Mouse (Mus musculus) ovary, postnatal 14 days (tissue): ENCODE results near the gene Ubn1.

ENCODE experiments used
- DNase-seq: peaks from one replicate; pipeline ENCODE4 v3.0.0; 2022; ENCODE audit warnings: low spot score

The Ubn1 gene

DNA sequence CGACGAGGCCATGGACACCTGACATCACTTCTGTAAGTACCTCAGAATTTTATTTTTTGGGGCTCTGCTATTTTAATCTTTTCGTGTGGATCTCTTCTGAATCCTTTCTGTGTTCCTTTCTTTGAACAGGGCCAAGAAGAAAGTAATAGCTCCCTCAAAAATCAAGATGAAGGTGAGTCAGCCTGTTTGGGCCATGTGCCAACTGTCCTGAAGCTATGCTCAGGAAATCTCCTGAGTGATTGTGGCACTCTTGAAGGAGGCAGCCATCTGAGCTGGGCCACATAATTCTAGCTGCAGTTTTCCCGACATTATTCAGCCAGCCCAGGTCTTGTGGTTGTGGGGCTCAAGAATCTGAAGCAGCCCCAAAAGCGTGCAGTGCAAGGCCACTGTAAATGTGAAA is 24.5 kb downstream of the Ubn1 start:
- no peak for DNase-seq

DNA sequence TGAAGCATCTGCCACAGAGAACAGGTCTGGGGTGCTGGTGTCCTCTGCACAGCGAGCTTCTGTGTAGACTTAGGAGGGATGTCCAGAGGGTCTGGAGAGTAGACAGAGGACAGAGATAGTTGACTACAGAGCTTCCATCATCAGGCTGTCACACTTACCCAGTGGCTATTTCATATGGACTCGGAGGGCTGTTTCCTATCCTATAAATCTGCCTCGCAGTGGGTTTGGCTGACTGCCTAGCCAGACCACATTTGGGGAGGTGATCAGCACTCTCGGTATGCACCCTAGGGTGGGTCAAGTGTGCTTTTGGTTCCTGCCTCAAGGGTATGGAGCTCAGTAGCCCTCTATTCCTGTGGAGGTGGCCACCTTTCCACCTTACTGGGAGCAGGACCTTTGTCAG is 35.3 kb downstream of the Ubn1 start:
- no peak for DNase-seq

DNA sequence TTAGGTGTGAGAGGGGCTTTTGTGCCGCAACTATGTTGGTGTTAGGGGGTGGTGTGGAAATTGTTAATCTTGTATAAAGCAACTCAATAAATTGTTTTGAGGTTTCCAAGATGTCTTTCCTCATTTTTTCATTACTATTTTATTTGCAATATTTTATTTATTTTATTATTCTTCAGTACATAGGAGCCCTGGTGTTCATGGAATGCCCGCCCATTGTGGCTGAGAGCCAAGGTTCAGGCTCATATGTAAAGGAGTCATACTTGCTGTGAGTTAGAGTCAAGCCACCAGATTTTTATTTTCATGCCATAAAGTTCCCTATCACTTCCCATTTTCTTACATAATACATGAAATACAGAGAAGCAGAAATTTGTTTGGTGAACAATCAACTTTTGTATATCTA is 36.3 kb downstream of the Ubn1 start:
- DNase-seq: no peak

DNA sequence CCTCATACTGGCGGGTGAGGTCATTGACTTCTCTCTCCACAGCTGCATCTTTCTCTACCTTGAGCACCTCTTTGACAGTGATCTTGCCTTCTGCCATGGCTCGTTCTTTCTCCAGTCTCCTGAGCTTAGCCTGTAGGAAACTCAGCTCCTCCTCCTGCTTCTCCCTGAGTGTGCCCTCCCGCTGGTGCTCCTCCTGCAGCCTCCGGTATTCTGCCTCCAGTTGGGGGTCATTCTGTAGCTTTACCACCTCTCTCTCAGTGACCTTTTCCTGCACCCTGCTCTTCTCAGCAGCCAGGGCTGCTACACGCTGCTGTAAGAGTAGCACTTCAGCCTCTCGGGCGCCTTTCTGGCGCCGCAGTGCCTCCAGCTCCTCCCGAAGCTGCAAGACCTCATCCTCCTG is 39.2 kb downstream of the Ubn1 start:
- DNase-seq: no peak

DNA sequence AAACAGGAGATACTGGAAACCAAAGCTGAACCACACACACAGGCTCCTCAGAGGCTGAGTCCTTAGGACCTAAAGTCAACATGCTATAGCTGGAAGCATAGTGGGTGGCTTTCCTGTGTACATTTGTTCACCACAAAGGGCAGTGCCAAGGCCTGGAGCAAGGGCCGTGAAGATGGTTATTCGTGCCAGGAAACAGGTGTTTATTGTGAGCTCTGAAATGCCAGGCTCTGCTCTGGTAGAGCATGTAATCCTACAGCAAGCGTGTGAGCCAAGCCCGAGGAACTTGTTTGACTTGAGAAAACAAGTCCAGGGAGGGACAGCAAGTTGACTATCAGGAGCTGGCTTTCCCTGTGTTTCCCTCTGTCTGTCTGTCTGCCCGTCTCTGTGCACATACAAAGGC is 43.4 kb downstream of the Ubn1 start:
- no peak for DNase-seq

DNA sequence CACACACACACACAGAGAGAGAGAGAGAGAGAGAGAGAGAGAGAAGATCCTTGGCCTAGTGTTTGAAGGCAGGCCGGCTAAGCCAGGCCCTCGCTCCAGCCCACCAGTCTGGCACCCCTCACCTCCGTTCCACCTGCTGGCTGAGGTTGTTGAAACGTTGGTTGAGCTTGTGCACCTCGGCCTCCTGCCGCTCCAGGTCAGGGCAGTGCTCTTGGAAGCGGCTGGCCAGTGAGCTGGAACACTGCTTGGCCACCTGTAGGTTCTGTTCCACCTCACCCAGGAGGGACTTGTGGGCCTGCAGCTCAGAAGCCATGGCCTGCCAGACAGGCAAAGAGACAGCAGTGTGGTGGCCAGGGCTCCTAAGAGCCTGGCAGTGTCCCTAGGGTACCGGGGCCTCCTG is 46.6 kb downstream of the Ubn1 start:
- DNase-seq: no peak

DNA sequence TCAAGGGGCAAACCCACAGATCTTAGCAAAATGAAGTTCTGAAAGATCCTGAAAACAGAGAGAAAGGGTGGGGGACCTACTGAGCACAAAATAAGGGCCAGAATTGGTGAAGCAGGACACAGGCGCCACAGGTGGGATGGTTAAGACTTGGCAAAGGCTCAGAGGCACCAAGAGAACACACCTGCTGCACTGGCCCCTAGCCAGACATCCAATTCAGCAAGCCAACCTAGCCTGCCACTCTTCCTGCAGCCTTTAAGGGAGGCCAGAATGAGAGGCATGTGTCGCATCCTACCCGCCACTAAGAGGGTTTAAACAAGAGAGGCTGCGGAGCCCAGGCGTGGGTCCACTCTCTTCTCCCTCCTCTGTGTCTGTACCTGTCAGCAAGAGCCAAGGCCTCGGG is 51.1 kb downstream of the Ubn1 start:
- DNase-seq: no peak

DNA sequence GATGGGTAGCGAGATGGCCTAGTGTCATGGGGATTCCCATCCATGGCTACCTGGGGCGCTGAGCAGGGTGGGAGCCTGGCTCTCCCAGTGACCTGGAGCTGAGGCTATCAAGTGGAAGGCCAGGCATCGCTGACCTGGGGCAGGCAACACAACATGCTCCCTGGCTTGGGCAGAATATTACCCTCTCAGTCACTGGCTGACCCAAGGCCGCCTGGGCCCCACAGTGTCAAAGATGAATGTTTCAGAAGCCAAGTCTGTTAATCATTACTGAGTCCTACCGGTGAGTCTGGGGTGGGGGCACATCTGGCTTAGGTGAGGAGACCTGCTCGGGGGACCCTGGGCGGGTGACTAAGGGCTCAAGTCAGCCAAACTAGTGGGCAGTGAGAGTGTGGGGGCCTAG is 60.0 kb downstream of the Ubn1 start:
- DNase-seq: no peak

DNA sequence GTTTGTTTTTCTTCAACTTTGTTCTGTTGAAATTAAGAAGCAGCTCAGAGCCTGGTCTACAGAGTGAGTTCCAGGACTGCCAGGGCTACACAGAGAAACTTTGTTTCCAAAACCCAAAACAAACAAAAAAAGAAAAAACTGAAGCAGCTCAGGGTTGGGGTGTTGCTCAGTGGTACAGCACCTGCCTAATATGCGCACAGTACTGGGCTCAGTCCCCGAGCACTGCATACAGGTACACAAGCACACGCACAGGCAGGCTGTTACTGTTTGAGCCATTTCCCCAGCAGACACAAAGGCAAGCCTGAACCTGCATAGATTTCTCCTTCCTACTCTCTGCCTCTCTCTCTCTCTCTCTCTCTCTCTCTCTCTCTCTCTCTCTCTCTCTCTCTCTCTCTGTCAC is 61.2 kb downstream of the Ubn1 start:
- DNase-seq: no peak

DNA sequence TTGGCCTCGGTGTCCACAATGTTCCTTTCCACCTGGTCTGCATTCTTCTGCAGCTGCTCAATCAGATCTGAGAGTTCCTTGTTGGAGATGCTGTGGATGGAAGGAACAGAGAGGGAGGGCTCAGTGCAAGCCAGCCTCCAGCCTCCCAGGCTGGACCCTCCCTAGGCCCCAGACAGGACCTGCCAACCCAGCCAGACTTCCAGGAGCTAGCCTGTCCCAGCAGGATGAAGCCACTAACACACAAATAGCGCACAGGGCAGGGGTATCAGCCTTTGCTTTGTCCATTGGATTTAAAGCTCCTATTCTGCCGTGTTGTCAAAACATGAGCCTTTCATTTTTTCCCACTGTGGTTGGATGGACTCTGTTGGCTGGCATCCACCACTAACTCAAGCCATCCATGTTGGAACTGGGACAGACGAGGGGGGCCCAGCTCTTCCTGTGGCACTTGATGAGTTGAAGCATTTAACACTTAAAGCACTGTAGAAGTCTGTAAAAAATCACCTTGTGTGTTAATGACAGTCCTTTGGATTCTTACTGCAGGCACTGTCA is 63.2 kb downstream of the Ubn1 start:
- DNase-seq: no peak

DNA sequence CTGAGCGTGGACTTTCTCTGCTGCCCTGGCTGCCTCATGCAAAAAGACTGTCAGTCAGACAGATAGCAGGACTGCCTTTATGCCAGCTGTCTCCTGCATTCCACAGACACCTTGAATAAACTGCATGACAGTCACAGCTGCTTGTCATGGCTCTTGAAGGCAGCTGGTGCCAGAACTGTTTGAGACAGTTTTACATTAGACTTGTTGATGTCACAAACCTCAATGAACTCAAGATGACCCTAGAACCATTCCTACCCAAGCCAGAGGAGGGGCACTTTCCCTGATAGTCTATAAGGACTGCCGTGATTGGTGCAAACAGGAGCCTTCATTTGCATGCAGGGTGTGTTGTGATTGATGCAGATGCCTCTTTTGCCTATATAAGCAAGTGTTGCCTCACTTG is 63.7 kb downstream of the Ubn1 start:
- no peak for DNase-seq

DNA sequence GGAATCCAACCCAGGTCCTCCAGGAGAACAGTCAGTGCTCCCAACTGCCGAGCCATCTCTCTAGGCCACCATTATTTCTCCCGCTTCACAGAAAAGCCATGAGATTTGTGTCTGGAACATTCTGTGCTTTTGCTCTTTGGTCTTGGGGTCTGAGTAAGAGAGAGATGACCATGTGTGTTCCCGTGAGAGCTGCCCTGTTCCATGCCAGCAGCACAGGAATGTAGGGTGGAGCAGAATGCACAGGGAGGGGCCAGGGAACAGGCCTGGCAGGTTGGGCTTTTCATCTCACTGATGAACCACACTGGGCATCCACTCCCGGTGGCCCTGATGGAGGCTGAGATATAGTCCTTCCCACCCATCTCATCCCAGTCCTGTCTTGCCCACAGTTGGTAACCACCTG is 69.5 kb downstream of the Ubn1 start:
- no peak for DNase-seq

DNA sequence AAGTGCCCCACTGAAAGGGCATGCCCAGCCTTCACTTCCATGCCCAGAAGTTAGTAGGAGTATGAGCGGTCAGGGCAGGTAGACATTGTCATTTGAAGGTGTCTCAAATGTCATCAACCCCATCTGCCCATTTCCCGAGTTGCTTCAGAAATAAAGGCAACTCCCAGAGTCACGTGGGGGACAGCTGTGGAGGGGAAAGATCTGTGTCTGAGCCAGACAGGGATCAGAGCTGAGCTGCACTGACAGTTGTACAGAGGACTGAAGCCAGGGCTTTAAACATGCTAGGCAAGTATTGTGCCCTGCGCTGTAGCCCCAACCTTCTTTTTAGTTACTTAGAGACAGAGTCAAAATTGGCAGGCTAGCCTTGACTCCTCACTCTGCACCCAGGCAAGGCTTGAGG is 70.0 kb downstream of the Ubn1 start:
- no peak for DNase-seq

DNA sequence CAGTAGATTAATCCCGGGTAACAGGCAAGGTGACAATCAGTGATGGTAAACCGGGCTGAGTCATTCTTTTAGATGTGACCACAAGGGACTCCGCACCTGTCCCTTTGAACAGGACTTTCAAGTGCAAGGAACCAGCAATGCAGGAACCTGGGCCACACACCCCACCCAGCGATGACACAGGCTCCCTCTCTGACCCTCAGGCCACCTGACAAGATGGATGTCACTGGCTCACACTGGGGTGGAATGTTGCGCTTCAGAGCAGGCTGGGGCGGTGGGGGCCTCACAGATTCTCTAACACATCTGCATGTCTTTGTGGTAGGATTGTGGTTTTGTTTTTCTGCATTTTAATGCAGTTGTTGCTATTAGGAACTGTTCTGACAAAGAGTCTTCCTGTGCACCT is 73.6 kb downstream of the Ubn1 start:
- DNase-seq: no peak

DNA sequence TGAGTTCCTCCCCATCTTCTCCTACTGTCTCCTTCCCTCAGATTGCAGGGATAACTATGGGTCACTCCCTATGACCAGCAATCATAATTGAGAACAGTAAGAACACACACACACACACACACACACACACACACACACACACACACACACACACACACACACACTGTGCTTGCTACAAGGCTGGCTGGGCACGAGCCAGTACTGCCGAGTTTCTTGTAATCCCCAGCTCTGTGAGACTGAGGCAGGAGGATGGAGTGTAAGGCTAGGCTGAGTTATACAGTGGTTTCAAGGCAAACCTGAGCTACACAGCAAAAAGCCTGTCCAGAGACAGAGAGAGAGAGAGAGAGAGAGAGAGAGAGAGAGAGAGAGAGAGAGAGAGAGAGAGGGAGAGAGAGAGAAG is 80.3 kb downstream of the Ubn1 start:
- DNase-seq: no peak

DNA sequence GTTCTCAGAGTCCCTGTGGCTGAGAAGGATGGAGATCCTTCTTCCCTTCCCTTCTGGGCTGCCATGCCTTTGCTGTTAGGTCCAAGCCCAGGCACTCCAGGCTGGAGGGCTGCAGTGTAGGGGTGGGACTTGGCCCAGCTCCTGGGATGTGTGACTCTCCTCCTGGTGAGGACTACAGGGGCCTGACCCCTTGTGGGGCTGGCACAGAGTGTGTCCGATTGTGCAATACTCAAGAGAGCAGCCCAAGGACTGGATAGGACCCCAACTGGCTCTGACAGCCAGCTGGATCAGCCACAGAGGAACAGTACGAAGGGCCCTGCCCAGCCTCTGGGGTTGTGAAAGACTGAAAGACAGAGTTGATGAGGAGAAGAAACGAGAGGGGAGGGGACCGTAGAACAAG is 80.9 kb downstream of the Ubn1 start:
- DNase-seq: peak; percentile 39

DNA sequence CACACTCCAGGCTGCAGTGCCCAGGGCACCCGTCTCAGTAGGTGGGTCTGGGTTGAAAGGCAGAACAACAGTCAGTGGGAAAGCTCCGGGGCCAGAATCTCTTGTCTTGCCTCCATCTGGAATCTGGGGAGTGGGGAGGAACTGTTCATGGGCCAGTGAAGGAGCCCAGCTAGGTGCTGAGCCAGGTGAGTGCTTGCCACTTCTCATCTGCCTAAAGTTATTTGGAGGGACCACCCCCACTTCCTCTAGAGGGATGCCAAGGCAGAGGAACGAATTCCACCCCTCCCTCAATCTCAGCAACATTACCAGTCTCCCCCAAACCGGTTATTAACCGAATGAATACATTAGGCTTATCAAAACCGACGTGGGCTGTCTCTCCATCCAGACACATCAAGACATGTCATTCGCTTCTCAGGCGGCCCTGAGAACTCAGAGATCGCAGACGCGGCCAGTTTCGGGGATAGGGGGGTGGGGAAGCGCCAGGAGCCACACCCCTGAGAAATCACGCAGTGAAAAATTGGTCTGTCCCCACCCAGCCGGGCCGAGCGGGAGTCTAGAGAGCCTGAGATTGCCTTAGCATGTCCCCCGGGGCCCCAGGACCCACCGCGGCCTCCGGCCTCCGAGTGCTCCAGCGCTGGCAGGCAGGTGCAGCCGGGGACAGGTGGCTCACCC is 81.5 kb downstream of the Ubn1 start:
- no peak for DNase-seq

DNA sequence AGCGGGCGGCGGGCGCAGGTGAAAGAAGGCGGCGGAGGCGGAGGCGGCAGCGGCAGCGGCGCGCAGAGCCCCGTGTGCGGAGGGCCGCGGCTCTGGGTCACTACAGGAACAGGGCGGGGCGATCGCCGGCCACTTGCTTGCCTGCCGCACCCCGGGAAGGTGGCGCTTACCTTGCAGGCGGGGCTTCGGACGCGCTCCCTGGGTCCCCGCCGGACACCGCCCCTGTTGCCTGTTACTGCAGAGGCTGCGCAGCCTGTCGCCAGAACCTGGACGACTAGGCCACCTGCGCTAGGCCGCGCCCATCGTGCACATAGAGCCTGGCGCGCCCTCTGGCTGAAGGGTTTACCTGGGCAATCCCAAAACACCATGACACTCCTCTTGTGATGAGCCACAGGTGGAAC is 82.5 kb downstream of the Ubn1 start, which contains the start of gene Ppl:
Gene Ppl, minus strand, starts transcription at position 21 of the 401 bp plus-strand sequence.
- peak; percentile 28 for DNase-seq

DNA sequence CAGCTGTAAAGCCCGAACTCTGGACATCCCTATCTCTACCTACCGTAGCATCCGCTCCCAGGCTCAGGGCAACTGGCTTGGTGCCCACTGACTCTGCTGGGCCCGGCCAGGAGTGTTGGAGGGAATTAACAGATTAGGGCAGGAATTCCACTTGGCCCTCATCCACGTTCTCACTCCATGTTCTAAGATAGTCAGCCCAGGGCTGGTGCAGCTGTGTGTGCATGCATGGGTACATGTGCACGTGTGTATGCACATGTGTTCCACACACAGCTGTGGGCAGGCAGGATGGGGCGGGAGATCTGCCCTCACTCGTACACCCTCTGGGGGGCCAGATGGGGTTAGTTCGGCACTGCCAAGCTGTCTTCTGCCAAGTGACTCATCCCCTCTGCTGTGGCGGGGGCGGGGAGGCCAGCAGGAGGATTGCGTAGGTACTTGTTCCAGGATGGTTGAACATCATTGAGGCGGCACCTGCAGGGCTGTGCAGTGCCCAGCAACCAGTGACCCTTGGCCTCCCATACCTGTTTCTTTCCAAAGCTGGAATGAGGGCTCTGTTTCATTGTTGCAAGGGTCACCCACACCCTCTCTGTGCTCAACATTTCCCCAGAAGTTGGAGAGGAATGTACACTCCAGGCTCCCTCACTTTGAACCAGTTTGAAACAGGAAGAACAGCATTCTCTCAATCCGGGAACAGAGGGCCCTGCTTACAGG is 84.9 kb downstream of the Ubn1 start:
- peak; percentile 36 for DNase-seq

DNA sequence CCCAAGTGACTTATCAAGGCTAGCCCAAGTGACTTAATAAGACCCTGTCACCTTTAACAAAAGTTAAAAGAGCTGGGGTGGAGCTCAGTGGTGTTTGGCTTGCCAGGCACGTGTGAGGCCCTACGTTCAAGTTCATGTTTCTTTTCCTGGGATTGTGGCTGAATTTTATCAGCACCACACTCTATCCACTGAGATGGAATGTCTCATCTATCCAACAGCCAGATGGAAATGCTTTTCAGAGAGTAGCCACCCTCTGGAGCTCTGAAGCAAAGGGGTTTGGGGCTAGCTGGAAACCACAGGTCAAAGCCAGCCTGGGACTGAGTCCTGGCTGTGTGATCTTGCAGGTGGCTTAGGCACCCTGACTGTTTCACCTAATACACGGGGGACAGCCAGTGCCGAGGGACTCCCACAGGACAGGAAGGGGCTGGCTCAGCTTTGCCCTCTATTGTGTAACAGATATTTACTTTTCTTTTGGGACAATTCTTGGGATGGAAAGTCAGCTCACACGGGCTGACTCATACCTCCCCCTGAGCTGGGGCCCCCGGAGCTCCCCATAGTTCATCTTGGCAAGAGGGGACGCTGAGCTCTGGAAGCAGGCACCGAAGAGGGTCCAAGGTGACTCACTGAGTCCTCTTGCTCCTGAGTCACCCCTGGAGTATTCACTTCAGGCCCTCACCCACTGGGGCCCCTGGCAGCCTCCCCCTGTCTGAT is 85.8 kb downstream of the Ubn1 start:
- no peak for DNase-seq
